Mouse (Mus musculus) common myeloid progenitor, adult 5-6 weeks (primary cell): ENCODE measurements around the gene Pacs2. TPM values are rescaled to one million over a fixed set of nuclear protein-coding genes. Genes with fewer than 3 reads are reported as not detected.

Experiments used
- ATAC-seq: replicated peaks from 2 replicates; pipeline ENCODE4 v1.8.0; 2016; ENCODE audit warnings: low read depth, mild to moderate bottlenecking, moderate TSS enrichment, inconsistent platforms; ENCODE audit not compliant: poor library complexity, severe bottlenecking
- total RNA-seq: library from RNA; stranded (forward); fragments of 200-1000, 187-1606 nt; gene quantifications from 2 replicates; pipeline ENCODE4 v1.2.3, GENCODE M21; 2017

Pacs2 gene
- total RNA-seq, 1 experiment from 2014 or later = 15.9 TPM

GRCm38 (mm10) chr12:113038414-113038813 lies 24.1 kb downstream of the Pacs2 start:
- ATAC-seq = no peak

GRCm38 (mm10) chr12:113041481-113042439 lies 27.5 kb downstream of the Pacs2 start:
- ATAC-seq = no peak

DNA sequence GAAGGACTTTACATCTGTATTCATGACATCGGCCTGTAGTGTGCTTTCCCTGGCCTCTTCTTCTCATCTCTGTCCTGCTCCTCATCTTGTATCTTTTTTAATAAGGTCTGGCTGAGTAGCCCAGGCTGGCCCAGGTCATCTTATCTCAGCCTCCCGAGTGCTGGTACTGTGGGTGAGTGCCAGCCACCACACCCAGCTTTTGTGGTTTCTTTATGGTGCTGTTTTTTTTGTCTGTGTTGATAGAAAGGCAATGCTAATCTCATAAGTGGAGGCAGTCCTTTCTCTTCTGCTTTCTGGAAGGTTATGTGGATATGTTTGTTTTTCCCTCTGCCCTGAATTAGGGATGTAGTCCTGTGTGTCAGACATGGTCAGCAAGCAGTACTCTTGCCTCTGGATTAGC lies 28.2 kb downstream of the Pacs2 start:
- ATAC-seq = peak; percentile 56

DNA sequence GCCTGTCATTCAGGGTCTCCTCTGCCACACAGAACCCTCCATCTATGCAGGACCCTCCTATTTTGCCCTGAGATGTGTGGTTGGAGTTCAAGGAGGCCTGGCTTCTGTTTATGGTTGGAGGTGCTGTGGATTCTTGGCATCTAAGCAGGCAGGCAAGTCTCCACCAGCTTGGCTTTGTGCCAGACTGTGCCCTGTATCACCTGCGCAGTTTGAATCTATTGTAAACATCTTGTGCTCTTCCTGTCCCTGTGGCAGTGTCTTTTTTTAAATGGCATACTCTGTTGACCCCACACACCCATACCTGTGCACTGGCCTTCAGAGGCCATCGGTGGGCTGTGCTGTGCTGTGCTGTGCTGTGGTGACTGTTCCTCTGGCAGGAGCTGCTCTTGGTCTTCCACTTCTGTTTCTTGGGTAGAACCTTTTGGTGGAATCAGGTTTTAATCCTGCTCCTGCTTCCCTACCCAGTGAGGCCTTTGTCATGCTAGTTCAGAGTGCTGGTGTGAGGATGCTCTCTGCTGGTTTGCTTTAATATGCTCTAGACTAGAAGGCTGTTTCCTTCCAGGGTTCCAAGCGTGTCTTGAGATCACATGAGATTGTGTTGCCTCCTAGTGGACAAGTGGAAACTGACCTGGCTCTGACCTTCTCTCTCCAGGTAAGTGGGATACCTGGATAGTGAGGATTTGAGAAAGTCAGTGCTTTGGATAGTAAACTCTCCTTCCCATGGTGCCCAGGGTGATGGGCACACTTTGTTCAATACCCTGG lies 30.8 kb downstream of the Pacs2 start:
- ATAC-seq = no peak

- ATAC-seq = peak; percentile 57
Measured at GRCm38 (mm10) chr12:113046861-113047260, 32.6 kb downstream of the Pacs2 start.

DNA sequence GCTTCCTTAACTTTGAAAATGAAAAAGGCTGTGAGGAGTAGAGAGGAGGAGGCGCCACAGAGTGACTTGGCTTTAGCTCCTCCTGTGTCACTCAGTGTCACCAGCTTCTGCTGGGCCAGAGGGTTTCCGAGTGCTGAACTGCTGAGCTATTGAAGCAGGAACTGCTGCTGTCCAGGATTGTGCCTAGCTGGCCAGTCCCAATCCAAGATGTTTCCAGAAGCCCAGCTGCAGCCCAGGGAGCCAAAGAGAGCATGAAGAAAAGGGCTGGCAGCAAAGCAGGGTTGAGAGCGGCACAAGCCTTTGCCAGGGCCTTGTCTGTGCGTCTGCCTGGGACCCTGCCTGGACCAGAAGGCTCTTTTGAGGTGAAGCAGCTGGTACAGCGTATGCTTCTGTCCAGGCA lies 33.8 kb downstream of the Pacs2 start:
- no peak for ATAC-seq

DNA sequence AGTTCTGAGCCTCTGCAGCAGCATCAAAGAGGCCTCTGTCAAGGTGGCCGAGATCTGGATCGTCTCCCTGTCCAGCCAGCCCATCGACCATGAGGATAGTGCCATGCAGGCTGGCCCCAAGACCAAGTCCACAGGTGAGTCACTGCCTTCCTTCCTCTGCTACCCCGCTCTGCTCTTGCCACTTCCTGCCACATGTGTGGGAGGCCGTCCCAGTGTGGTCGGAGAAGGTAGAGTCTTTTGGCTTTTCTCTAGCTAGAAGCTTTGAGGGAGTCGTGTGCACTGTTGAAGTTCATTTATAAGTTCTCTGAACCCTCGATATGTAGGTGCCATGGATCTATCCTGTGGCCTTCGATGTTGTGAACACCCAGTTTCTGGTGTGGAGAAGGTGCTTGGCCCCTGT lies 35.5 kb downstream of the Pacs2 start:
- no peak for ATAC-seq

DNA sequence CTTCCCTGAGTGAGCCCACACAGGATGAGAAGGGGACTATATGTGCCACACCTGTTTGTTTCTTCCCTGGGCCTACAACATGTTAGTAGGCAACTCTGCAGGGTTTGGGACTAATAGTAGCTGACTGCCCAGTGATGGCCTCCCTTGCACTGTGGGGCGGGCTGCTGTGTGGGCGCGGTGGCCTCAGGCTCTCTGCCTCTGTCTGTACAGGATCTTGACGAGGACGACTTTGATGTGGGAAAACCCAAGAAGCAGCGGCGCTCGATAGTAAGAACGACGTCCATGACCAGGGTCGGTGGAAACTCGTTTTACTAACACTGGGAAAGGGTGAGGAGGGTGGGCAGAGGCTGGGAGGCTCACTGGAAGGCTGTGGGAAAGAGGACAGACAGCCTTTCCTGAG lies 36.4 kb downstream of the Pacs2 start:
- ATAC-seq = no peak

GRCm38 (mm10) chr12:113051628-113052403 lies 37.5 kb downstream of the Pacs2 start:
- ATAC-seq = no peak

- ATAC-seq = no peak
Measured at GRCm38 (mm10) chr12:113056089-113056488, 41.8 kb downstream of the Pacs2 start.

DNA sequence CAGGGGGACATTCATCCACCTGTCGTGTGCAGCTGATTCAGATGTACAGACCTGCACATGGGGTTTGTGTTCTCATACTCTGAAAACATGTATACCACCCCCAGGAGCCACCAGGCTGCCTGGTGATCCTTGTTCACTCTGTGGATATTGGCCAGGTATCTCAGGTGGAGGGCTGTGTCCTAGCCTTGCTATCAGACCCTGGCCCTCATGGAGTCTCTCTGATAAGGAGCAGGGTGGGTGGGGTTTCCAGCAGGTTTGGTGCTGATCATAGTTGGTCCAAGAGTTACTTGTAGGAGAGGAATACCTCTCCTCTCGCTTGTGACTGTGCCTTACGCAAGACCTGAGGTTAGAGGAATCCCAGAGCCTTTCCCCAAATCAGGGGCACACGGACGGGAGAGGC lies 45.9 kb downstream of the Pacs2 start:
- ATAC-seq = no peak

GRCm38 (mm10) chr12:113061606-113062005 lies 47.3 kb downstream of the Pacs2 start:
- ATAC-seq = no peak

DNA sequence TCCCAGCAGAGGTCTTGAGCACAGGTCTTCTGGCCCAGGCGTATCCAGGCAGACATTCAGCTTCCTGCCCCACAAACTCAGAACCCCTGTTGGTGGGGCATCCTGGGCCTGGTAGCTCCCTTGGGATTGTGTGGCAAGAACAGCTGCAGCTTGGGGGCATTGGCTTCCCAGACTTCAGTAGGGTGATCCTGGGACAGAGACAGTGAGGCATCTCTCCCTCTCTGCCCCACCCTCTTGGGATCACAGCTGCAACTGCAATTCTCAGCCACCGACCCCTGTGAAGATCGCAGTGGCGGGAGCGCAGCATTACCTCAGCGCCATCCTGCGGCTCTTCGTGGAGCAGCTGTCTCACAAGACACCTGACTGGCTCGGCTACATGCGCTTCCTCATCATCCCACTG lies 47.9 kb downstream of the Pacs2 start:
- ATAC-seq = no peak

GRCm38 (mm10) chr12:113063700-113064099 lies 49.4 kb downstream of the Pacs2 start:
- ATAC-seq = no peak

DNA sequence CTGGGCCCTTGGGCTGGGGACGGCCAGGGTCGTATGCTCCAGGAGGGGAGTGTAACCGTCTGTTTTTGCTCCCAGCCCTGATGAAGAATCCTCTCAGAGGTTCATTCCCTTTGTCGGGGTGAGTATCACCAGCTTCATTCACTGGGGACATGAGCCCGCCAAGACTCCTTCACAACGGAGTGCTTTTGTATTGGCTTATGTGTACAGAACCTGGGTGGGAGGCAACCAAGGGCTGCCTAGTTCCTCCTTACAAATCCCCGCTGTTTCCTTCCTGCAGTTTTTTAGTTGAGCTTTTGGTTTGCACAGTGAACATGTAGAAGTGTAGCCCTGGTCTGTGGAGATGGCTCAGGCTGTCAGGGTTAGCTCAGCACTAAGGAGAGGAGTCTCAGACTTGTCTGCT lies 53.7 kb downstream of the Pacs2 start:
- ATAC-seq = peak; percentile 18; the same call in 1 of the 2 replicates

DNA sequence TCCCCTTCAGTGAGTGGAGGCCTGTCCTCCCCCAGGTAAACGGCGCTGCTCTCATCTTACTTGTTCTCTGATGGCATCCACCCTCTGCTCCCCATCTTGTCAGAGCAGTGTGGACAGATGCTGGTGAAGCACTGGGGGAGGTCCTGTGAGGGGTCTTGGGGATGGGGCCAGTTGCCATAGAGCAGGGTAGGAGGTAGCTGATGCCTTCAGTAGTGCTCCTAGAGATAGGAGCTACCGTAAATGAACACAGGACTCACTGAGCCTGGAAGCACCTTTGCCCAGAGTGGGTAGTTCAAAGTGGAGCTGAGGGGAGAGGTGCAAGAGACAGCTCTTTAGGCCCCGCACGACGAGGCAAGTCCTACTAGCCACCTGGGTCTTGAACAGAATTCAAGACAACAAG lies 55.1 kb downstream of the Pacs2 start:
- no peak for ATAC-seq

- no peak for ATAC-seq
Measured at GRCm38 (mm10) chr12:113071321-113071720, 57.0 kb downstream of the Pacs2 start.

DNA sequence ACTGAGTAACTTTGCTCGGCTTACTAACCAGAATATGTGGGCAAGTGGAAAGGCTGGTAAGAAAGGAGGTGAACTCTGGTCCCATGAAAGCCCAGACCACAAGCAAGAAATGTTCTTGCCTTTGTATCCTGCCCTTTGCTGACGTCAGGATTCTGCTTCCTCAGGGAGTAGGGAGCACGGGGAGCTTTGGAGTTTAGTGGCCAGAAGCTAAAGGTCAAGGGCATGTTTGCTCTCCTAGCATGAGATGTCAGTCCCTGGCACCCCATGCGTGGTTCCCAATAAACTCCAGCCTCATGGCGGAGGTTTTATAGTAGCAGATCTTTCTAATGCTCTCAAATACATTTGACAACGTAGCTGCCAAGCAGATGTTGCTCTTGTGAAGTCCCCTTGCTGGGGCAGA lies 57.5 kb downstream of the Pacs2 start:
- ATAC-seq = no peak

- peak; percentile 19; the same call in 1 of the 2 replicates for ATAC-seq
Measured at GRCm38 (mm10) chr12:113073420-113074328, 59.4 kb downstream of the Pacs2 start.
